Mouse (Mus musculus) brain, adult 10 weeks (tissue): ENCODE measurements around the gene Asphd1. TPM values are rescaled to one million over a fixed set of nuclear protein-coding genes. Genes with fewer than 3 reads are reported as not detected.

Experiments
- polyA plus RNA-seq: library from polyadenylated mRNA; stranded (reverse); fragments of 350-450 nt; fragmentation: Illumina TruSeq; extraction: RNeasy Lipid Tissue Mini Kit (QIAGEN cat#74804); gene quantifications from one replicate; pipeline ENCODE4 v1.2.3, GENCODE M21; 2015; ENCODE audit warnings: low read depth, low replicate concordance

The Asphd1 gene
- polyA plus RNA-seq = 39.0 TPM

DNA sequence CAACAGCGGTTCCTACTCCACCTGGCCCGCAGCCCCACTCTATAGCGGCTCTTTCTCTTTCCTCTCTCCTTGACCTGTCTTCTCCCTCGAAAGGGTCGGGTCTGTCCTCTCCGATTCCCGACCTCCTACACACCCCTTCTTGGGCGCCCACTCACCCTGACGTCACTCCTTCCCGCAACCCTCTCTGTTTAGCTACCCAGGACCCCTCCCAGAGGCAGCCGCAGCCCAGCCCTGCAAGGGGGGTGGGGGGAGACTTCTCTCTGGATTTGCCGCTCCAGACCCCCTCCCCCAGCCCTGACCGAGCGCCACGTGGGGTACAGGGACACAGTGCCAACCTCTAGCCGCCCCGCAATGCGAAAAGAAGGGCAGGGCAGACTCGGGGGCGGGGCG, at the start of gene Asphd1:
Asphd1 (minus strand) TSS at position 180 of the 390 bp plus-strand sequence.

DNA sequence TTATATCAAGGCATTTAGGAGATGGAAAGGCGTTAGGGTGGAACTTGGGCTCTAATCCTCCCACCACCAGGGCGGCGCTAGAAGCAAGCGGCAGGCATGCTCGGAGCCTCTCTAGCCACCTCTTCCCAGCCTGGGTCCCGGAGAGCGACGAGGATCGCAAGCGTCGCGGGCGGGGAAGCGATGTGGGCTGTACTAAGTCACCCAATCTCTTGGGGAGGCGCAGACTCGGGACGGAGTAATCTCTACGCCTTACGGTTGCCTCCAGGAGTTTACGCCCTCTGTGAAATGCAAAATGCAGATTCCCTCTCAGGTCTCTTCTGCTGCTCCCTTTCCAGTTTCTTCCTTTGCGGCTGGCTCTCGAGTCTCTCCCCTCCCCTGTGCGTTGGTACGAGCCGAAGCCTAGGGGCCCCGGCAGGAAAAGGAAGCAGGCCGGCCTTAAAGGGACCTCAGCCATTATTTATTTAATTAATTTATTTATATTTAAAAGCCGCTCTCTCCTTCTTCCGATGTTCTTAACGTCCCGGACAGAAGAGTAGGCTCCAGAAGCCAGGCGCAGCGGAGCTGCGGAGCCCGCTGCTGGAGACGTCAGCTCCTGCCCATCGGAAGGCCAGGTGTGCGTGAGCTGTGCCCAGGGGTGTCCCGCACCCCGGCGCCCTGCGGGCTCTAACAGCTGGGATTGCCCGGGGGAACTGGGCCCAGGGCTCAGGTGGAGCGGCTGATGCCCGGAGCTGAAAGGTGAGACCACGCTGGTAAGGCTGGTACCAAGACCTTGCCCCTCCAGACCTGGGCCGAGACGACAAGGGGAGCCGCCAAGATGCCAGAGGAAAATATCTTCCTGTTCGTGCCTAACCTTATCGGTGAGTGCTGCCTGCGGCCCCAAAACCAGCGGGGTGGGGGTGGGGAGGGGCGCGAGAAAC, 26.8 kb upstream of the Asphd1 start, which contains the start of gene Cdiptos:
Cdiptos (minus strand) TSS at position 149 of the 917 bp plus-strand sequence.

DNA sequence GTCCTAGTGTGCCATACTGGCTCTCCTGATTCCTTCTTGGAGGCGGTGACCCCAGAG, 26.3 kb upstream of the Asphd1 start, which contains the start of gene Cdipt:
Cdipt (plus strand) TSS at position 22 of the 57 bp plus-strand sequence.

DNA sequence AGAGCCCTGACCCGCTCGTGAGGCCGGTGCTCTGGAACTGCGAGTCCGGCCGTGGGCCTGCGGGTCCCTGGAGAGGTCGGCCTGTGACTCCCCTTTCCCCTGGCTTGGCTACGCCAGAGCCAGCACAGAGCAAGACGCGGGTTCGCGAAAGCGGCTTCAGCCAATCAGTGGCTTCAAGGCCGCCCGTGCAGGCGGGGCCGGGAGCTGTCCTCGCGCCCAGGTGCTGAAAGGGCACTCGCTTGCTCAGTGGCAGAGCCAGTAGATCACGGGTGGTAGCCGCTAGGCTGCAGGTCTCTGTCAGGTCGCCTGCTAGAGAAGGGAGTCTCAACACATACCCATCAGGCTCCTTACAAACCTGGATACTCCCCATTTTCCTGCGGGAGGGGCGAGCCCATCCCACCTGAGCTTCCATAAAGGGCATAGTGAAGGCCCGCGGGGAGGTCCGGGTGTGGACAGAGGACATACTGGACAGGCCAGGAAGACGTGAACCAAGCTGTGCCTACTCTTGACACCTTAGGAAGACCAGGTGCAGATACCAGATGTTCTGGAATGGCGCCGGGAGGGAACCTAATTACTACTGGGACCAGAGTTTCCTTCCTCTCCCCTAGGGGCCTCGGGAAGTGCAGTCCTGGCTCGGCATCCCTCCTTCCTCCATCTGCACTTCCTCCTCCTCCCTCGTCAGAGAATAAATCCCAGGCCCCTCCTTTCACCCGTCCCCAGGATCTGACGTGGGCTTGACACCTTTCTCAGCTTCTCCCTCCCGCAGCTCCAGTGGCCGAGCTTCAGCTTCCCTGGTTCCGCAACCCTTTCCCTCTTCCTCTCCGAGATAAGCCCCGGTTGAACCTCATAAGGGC, 638 bp upstream of the Asphd1 start, which contains the start of gene Sez6l2:
Sez6l2 (plus strand) TSS at position 771 of the 854 bp plus-strand sequence.

DNA sequence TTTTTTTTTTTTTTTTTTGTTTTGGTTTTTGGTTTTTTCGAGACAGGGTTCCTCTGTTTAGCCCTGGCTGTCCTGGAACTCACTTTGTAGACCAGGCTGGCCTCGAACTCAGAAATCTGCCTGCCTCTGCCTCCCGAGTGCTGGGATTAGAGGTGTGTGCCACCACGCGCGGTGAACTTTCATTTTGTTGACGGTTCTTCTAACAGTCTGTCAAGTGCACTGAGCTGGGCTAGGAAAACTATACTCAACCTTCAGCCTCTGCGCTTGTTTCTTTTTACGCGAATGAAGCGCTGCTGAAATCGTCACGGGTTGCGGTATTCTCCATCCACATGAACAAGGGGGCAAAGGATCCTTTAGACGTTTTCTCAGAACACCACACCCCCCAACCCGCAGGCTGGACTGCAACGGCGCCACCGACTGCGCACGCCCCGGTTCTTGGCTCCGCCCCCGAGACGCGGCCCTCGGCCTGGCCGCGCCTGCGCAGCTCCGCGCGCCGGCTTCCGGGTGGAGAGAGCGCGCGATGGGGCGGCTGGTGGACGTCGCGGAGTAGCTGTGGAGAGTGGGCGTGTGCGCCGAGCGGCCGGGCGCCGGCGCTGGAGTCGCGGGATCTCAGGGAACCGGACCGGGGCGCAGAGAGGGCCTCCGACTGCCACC, 20.9 kb downstream of the Asphd1 start, which contains the start of gene Kctd13:
Kctd13 (plus strand) TSS at position 496 of the 654 bp plus-strand sequence.

DNA sequence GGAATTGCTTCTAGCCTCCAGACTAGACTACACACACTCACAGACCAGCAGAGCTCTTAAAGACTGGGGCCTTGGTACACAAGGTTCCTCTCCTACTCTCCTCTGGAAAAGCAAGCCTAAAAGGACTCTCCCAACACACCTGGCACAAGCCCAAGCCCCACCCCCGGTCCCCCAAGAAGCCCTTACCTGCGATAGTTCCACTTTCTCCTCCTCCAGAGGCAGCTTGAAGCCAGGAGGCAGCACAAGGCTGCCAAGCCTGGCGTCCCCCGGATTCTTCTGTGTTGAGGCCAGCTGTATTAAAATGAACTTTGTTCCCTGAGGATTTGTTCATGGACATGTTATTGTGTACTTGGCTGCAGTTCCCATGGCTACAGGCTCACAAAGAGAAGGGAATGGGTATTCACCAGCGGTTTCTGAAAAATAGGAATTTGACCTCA, 26.7 kb downstream of the Asphd1 start, which contains the start of gene Tmem219:
Tmem219 (minus strand) TSS at position 294 of the 437 bp plus-strand sequence.

Other genes with a start within 250 kb of the Asphd1 start
- 136 TPM for gene Coro1a, start 241.8 kb downstream of the Asphd1 start, polyA plus RNA-seq
- 169 TPM for gene Mapk3, start 190.0 kb downstream of the Asphd1 start, polyA plus RNA-seq
- gene Gdpd3, start 183.2 kb downstream of the Asphd1 start, polyA plus RNA-seq = 2.1 TPM
- 387 TPM for gene Ypel3, start 172.6 kb downstream of the Asphd1 start, polyA plus RNA-seq
- 1.5 TPM for gene Tbx6, start 168.1 kb downstream of the Asphd1 start, polyA plus RNA-seq
- gene Ppp4c, start 157.1 kb downstream of the Asphd1 start, polyA plus RNA-seq = 61.6 TPM
- gene Fam57b, start 151.9 kb downstream of the Asphd1 start, polyA plus RNA-seq = 55.7 TPM
- not detected for gene 4930451I11Rik, start 117.9 kb downstream of the Asphd1 start, polyA plus RNA-seq
- gene Doc2a, start 102.2 kb downstream of the Asphd1 start, polyA plus RNA-seq = 32.7 TPM
- 46.0 TPM for gene Hirip3, start 87.6 kb downstream of the Asphd1 start, polyA plus RNA-seq
- 57.0 TPM for gene Ino80e, start 87.2 kb downstream of the Asphd1 start, polyA plus RNA-seq
- 79.3 TPM for gene Taok2, start 64.9 kb downstream of the Asphd1 start, polyA plus RNA-seq
- gene Tmem219, start 26.7 kb downstream of the Asphd1 start, polyA plus RNA-seq = 29.0 TPM
- gene Kctd13, start 20.7 kb downstream of the Asphd1 start, polyA plus RNA-seq = 159 TPM
- 234 TPM for gene Sez6l2, start 981 bp upstream of the Asphd1 start, polyA plus RNA-seq
- gene Cdipt, start 26.3 kb upstream of the Asphd1 start, polyA plus RNA-seq = 168 TPM
- 0.82 TPM for gene Cdiptos, start 26.5 kb upstream of the Asphd1 start, polyA plus RNA-seq
- gene Mvp, start 65.0 kb upstream of the Asphd1 start, polyA plus RNA-seq = 4.3 TPM
- gene Pagr1b, start 66.9 kb upstream of the Asphd1 start, polyA plus RNA-seq = not detected
- gene Pagr1a, start 67.8 kb upstream of the Asphd1 start, polyA plus RNA-seq = 21.8 TPM
- 57.4 TPM for gene Gm42742, start 71.5 kb upstream of the Asphd1 start, polyA plus RNA-seq
- 205 TPM for gene Prrt2, start 71.6 kb upstream of the Asphd1 start, polyA plus RNA-seq
- 137 TPM for gene Maz, start 77.5 kb upstream of the Asphd1 start, polyA plus RNA-seq
- gene Kif22, start 92.9 kb upstream of the Asphd1 start, polyA plus RNA-seq = 8.7 TPM
- gene Zg16, start 137.7 kb upstream of the Asphd1 start, polyA plus RNA-seq = not detected
- gene AI467606, start 141.8 kb upstream of the Asphd1 start, polyA plus RNA-seq = 2.3 TPM
- gene Qprt, start 172.6 kb upstream of the Asphd1 start, polyA plus RNA-seq = 0.36 TPM
- gene Spn, start 188.2 kb upstream of the Asphd1 start, polyA plus RNA-seq = 0.21 TPM
- 74.5 TPM for gene Cd2bp2, start 246.5 kb upstream of the Asphd1 start, polyA plus RNA-seq